Mouse (Mus musculus): Measurements from ENCODE around the gene B4galnt3. TPM values are rescaled to one million over a fixed set of nuclear protein-coding genes. Genes with fewer than 3 reads are reported as not detected.

The B4galnt3 gene
- polyA plus RNA-seq, 1 experiment, result not detected

- 51% methylated on average over 24 of the region's 24 CpGs for WGBS
- H3K27ac ChIP-seq (ENCODE audit: insufficient read depth, low read depth, low read length), result no peak overlapping the region
- H3K4me3 ChIP-seq (ENCODE audit: insufficient read depth, low read depth, low read length), result no peak overlapping the region
- peaks cover 31% of the 10 kb centered on the region for H3K4me1 ChIP-seq (ENCODE audit: control insufficient read depth, insufficient read depth, low read length)
- TF ChIP-seq POLR2A (IDR thresholded peaks at IDR 0.05; ENCODE audit: insufficient read depth, low read depth, low read length) (no peak), CTCF (IDR thresholded peaks at IDR 0.05; ENCODE audit: insufficient read depth, low read depth, low read length) (no peak)
These were observed 105.8 kb downstream of the B4galnt3 start for GRCm38 (mm10) chr6:120188376-120189235.

- TF ChIP-seq CTCF (IDR thresholded peaks at IDR 0.05; ENCODE audit: insufficient read depth, low read depth, low read length) (no peak), POLR2A (IDR thresholded peaks at IDR 0.05; ENCODE audit: insufficient read depth, low read depth, low read length) (no peak)
- WGBS, result 50% methylated on average over 18 of the region's 18 CpGs
- Histone ChIP-seq H3K4me1 (ENCODE audit: control insufficient read depth, insufficient read depth, low read length) (peaks cover 31% of the 10 kb centered on the region), H3K4me3 (ENCODE audit: insufficient read depth, low read depth, low read length) (no peak overlapping the region), H3K27ac (ENCODE audit: insufficient read depth, low read depth, low read length) (no peak overlapping the region)
These were observed 106.7 kb downstream of the B4galnt3 start for GRCm38 (mm10) chr6:120187587-120188176.

GRCm38 (mm10) chr6:120186594-120186993 is 107.8 kb downstream of the B4galnt3 start:
- Histone ChIP-seq H3K4me1 (ENCODE audit: control insufficient read depth, insufficient read depth, low read length) (peaks cover 23% of the 10 kb centered on the region), H3K4me3 (ENCODE audit: insufficient read depth, low read depth, low read length) (no peak overlapping the region), H3K27ac (ENCODE audit: insufficient read depth, low read depth, low read length) (no peak overlapping the region)
- WGBS, result 82% methylated on average over 3 of the region's 3 CpGs
- TF ChIP-seq CTCF (IDR thresholded peaks at IDR 0.05; ENCODE audit: insufficient read depth, low read depth, low read length), result no peak
- TF ChIP-seq POLR2A (IDR thresholded peaks at IDR 0.05; ENCODE audit: insufficient read depth, low read depth, low read length), result no peak

DNA sequence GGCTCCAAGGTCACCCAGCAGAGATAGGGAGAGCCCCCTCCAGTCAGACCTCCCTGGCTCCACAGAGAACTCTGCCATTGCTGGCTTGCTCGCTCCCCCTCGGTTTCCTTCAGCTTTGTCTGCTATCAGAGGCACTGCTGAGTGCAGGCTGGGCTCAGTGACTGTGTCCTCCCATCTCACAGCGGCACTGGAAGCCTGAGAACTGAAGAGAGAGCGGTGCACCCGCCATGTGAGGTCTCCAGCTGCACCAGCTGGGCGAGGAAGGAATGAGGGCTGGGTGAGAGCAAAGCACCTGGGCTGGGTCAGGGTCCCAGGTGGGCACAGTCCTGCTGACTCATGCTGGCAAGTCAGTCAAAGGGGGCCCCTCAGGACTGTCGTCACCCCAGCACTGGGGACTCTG is 108.6 kb downstream of the B4galnt3 start:
- WGBS, result 54% methylated on average over 7 of the region's 7 CpGs
- H3K4me1 ChIP-seq (ENCODE audit: control insufficient read depth, insufficient read depth, low read length), result peaks cover 17% of the 10 kb centered on the region
- no peak for TF ChIP-seq CTCF (IDR thresholded peaks at IDR 0.05; ENCODE audit: insufficient read depth, low read depth, low read length)
- TF ChIP-seq POLR2A (IDR thresholded peaks at IDR 0.05; ENCODE audit: insufficient read depth, low read depth, low read length), result no peak
- no peak overlapping the region for H3K4me3 ChIP-seq (ENCODE audit: insufficient read depth, low read depth, low read length)
- no peak overlapping the region for H3K27ac ChIP-seq (ENCODE audit: insufficient read depth, low read depth, low read length)

GRCm38 (mm10) chr6:120185012-120185730 is 109.2 kb downstream of the B4galnt3 start:
- peaks cover 17% of the 10 kb centered on the region for H3K4me1 ChIP-seq (ENCODE audit: control insufficient read depth, insufficient read depth, low read length)
- WGBS, result 94% methylated on average over 12 of the region's 12 CpGs
- TF ChIP-seq POLR2A (IDR thresholded peaks at IDR 0.05; ENCODE audit: insufficient read depth, low read depth, low read length) (no peak), CTCF (IDR thresholded peaks at IDR 0.05; ENCODE audit: insufficient read depth, low read depth, low read length) (no peak)
- H3K27ac ChIP-seq (ENCODE audit: insufficient read depth, low read depth, low read length), result no peak overlapping the region
- H3K4me3 ChIP-seq (ENCODE audit: insufficient read depth, low read depth, low read length), result no peak overlapping the region

DNA sequence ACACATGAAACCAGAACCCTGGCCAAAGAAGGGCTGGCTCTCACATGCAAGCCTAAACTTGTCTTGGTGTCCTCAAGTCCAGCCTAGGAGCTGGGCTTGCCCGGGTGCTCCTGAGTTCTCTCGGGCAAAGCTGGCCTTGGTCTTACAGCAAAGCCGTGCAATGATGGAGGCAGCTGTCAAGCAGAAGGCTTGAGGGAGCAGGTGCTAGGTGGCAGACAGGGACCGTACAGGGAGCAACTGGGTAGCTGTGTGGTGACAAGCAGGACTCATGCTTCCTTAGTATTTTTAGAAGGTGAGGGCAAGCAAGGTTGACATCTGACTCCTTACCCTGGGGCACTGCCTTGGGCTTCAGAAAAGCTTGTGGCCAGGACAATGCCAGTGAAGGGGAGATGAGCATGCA is 110.6 kb downstream of the B4galnt3 start:
- 94% methylated on average over 4 of the region's 4 CpGs for WGBS
- no peak overlapping the region for H3K27ac ChIP-seq (ENCODE audit: insufficient read depth, low read depth, low read length)
- peaks cover 17% of the 10 kb centered on the region for H3K4me1 ChIP-seq (ENCODE audit: control insufficient read depth, insufficient read depth, low read length)
- no peak for TF ChIP-seq POLR2A (IDR thresholded peaks at IDR 0.05; ENCODE audit: insufficient read depth, low read depth, low read length)
- no peak for TF ChIP-seq CTCF (IDR thresholded peaks at IDR 0.05; ENCODE audit: insufficient read depth, low read depth, low read length)
- no peak overlapping the region for H3K4me3 ChIP-seq (ENCODE audit: insufficient read depth, low read depth, low read length)

DNA sequence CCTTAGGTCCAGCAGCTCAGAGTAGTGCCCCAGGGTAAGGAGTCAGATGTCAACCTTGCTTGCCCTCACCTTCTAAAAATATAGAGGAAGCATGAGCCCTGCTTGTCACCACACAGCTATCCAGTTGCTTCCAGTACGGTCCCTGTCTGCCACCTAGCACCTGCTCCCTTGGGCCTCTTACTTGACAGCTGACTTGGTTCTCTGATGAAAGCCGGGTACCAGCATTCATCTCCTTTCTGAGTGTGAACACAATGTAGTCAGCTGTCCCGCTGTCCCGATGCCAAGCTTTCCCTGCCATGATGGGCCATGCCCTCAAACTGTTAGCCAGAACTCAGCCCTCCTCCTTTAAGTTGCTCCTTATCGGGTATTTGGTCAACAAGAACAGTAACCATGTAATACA is 112.2 kb downstream of the B4galnt3 start:
- WGBS, result 76% methylated on average over 5 of the region's 5 CpGs
- H3K4me3 ChIP-seq (ENCODE audit: insufficient read depth, low read depth, low read length), result no peak overlapping the region
- TF ChIP-seq POLR2A (IDR thresholded peaks at IDR 0.05; ENCODE audit: insufficient read depth, low read depth, low read length), result no peak
- TF ChIP-seq CTCF (IDR thresholded peaks at IDR 0.05; ENCODE audit: insufficient read depth, low read depth, low read length), result no peak
- no peak overlapping the region for H3K27ac ChIP-seq (ENCODE audit: insufficient read depth, low read depth, low read length)
- H3K4me1 ChIP-seq (ENCODE audit: control insufficient read depth, insufficient read depth, low read length), result peaks cover 5% of the 10 kb centered on the region

- Histone ChIP-seq H3K4me3 (ENCODE audit: insufficient read depth, low read depth, low read length) (no peak overlapping the region), H3K27ac (ENCODE audit: insufficient read depth, low read depth, low read length) (no peak overlapping the region), H3K4me1 (ENCODE audit: control insufficient read depth, insufficient read depth, low read length) (peaks cover under 1% of the 10 kb centered on the region)
- WGBS, result 93% methylated on average over 4 of the region's 4 CpGs
- TF ChIP-seq CTCF (IDR thresholded peaks at IDR 0.05; ENCODE audit: insufficient read depth, low read depth, low read length) (no peak), POLR2A (IDR thresholded peaks at IDR 0.05; ENCODE audit: insufficient read depth, low read depth, low read length) (no peak)
These were observed 113.9 kb downstream of the B4galnt3 start for GRCm38 (mm10) chr6:120180492-120180891.

DNA sequence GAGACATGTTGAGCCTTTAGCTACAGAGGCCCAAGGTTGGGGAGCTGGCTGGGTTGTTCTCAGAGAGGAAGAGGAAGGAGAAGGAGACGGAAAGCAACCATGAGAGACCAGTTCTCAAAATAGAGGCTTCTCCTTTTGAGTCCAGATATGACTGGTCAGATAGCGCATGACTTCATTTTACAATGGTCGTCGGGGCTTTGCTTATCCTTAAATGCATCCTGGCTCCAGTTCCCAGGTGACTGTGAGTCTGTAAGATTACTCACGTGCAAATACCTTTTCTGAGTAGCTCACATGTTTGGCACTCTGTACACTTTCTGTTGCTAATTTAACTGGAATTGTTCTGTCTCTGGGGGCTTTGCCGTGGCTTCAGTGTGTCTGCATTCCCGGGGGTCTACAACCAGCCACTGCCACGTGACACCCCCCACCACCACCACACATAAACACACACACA is 114.6 kb downstream of the B4galnt3 start:
- 82% methylated on average over 8 of the region's 8 CpGs for WGBS

More for the DNA sequence above, 114.6 kb downstream of the B4galnt3 start:
- H3K4me1 ChIP-seq (ENCODE audit: control insufficient read depth, insufficient read depth, low read length), result no peaks in the 10 kb centered on the region
- no peak overlapping the region for H3K27ac ChIP-seq (ENCODE audit: insufficient read depth, low read depth, low read length)
- TF ChIP-seq POLR2A (IDR thresholded peaks at IDR 0.05; ENCODE audit: insufficient read depth, low read depth, low read length), result no peak
- no peak for TF ChIP-seq CTCF (IDR thresholded peaks at IDR 0.05; ENCODE audit: insufficient read depth, low read depth, low read length)
- no peak overlapping the region for H3K4me3 ChIP-seq (ENCODE audit: insufficient read depth, low read depth, low read length)

Data from olfactory bulb, adult 2 months (tissue).